In genomic region chr2:69355402-69355801, GRCm38 (mm10) we compare ENCODE assay signal across 12 mouse cellular contexts. TPM values are rescaled to one million over a fixed set of nuclear protein-coding genes. Genes with fewer than 3 reads are reported as not detected.
DNase-seq lines count a peak whose midpoint lies in the region; ATAC-seq lines count a peak whose summit lies in the region.
"Not testable (repeated sequence)": the region's sequence is repeated elsewhere in the genome, so short reads cannot be mapped to it uniquely, and the experiment has no call there.
"Had no signal": no experiment of that assay in that cellular context is flagged by ENCODE, and none has a peak within 500 bp of the region (broad histone marks: within the 10 kb centered on the region; RNA-seq: fewer than 3 reads in every experiment).

No protein-coding gene starts in this region.

- H3K9ac ChIP-seq in embryonic facial prominence, embryonic 14.5 days (ENCODE audit: low read depth, low read length); hindbrain, embryonic 12.5 days; kidney, embryonic 14.5 days (ENCODE audit: low read depth, low read length); liver, embryonic 13.5 days; neural tube, embryonic 13.5 days: not testable (repeated sequence)

- not testable (repeated sequence) for H3K36me3 ChIP-seq in embryonic facial prominence, embryonic 14.5 days (ENCODE audit: control insufficient read depth, insufficient read depth, low read length); hindbrain, embryonic 12.5 days; kidney, embryonic 14.5 days (ENCODE audit: control insufficient read depth, insufficient read depth, low read length); liver, embryonic 13.5 days; neural tube, embryonic 13.5 days

- not testable (repeated sequence) for H3K4me1 ChIP-seq in embryonic facial prominence, embryonic 14.5 days (ENCODE audit: control insufficient read depth, insufficient read depth, low read length); hindbrain, embryonic 12.5 days; kidney, embryonic 14.5 days (ENCODE audit: control insufficient read depth, insufficient read depth, low read length); liver, embryonic 13.5 days (replicated peaks); neural tube, embryonic 13.5 days (replicated peaks)

- not testable (repeated sequence) for H3K4me3 ChIP-seq in embryonic facial prominence, embryonic 14.5 days (ENCODE audit: low read depth, low read length); hindbrain, embryonic 12.5 days; kidney, embryonic 14.5 days (ENCODE audit: low read length); liver, embryonic 13.5 days (replicated peaks); neural tube, embryonic 13.5 days

- H3K27ac ChIP-seq in embryonic facial prominence, embryonic 14.5 days (replicated peaks; ENCODE audit: low read depth, low read length); hindbrain, embryonic 12.5 days; kidney, embryonic 14.5 days (ENCODE audit: low read depth, low read length); liver, embryonic 13.5 days; neural tube, embryonic 13.5 days (replicated peaks): not testable (repeated sequence)

- H3K4me2 ChIP-seq in embryonic facial prominence, embryonic 14.5 days (ENCODE audit: low read depth, low read length); hindbrain, embryonic 12.5 days (replicated peaks); kidney, embryonic 14.5 days (replicated peaks; ENCODE audit: low read depth, low read length); liver, embryonic 13.5 days; neural tube, embryonic 13.5 days: not testable (repeated sequence)

- not testable (repeated sequence) for DNase-seq in embryonic facial prominence, embryonic 14.5 days (ENCODE audit: low spot score); liver, embryonic 13.5 days

- H3K9me3 ChIP-seq in embryonic facial prominence, embryonic 14.5 days (ENCODE audit: control insufficient read depth, low read length); hindbrain, embryonic 12.5 days (replicated peaks); kidney, embryonic 14.5 days (ENCODE audit: control insufficient read depth, low read length); liver, embryonic 13.5 days (replicated peaks); neural tube, embryonic 13.5 days: not testable (repeated sequence)

- H3K27me3 ChIP-seq in embryonic facial prominence, embryonic 14.5 days (replicated peaks; ENCODE audit: control insufficient read depth, insufficient read depth, low read length); hindbrain, embryonic 12.5 days; kidney, embryonic 14.5 days (ENCODE audit: control insufficient read depth, insufficient read depth, low read length); liver, embryonic 13.5 days; neural tube, embryonic 13.5 days: not testable (repeated sequence)

- ATAC-seq in embryonic facial prominence, embryonic 14.5 days (ENCODE audit: low read depth) = peak; percentile 100
- ATAC-seq in frontal cortex, adult (ENCODE audit: low TSS enrichment) = peak; percentile 100
- peak; percentile 100 for ATAC-seq in hindbrain, embryonic 12.5 days (ENCODE audit: low FRiP score)
- ATAC-seq in kidney, embryonic 14.5 days (ENCODE audit: low FRiP score, low TSS enrichment) = peak; percentile 100
- ATAC-seq in liver, embryonic 13.5 days (ENCODE audit: low read depth) = peak; percentile 100
- ATAC-seq in megakaryocyte-erythroid progenitor cell, adult 5-6 weeks (replicated peaks; ENCODE audit: low FRiP score, low TSS enrichment, poor library complexity, severe bottlenecking) = peak; percentile 100
- ATAC-seq in neural tube, embryonic 13.5 days (ENCODE audit: low read depth) = peak; percentile 100

RNA-seq across cellular contexts. Expression of gene Abcb11, which starts 13.0 kb away (rescaled TPM):
- not detected in 2 replicates for polyA plus RNA-seq in embryonic facial prominence, embryonic 14.5 days (2014; fragmentation: Nextera tagmentation; extraction: Ambion mirVana)
- not detected in 2 replicates for polyA plus RNA-seq in hindbrain, embryonic 12.5 days (2016; fragmentation: Nextera tagmentation; extraction: Ambion mirVana)
- polyA plus RNA-seq in kidney, embryonic 14.5 days (2014; fragmentation: Nextera tagmentation; extraction: Ambion mirVana) = not detected in 2 replicates
- 2.3 and 3.0 TPM in 2 replicates for polyA plus RNA-seq in liver, embryonic 13.5 days (2015; fragmentation: Nextera tagmentation; extraction: Ambion mirVana)
- not detected in 2 replicates for total RNA-seq in megakaryocyte-erythroid progenitor cell, adult 5-6 weeks (2014; fragmentation: Nextera tagmentation)
- not detected in 2 replicates for total RNA-seq in megakaryocyte-erythroid progenitor cell, adult 5-6 weeks (2017)
- not detected in 2 replicates for polyA plus RNA-seq in neural tube, embryonic 13.5 days (2015; fragmentation: Nextera tagmentation; extraction: Ambion mirVana)
- total RNA-seq: heart, postnatal 36 days; left cerebral cortex, postnatal 25 days had no signal
- polyA plus RNA-seq: adrenal gland, adult 2 months had no signal

RNA-seq across cellular contexts. Expression of gene Dhrs9, which starts 24.8 kb away (rescaled TPM):
- 0.08 TPM in 1 of 2 replicates, not detected in the other for polyA plus RNA-seq in embryonic facial prominence, embryonic 14.5 days (2014; fragmentation: Nextera tagmentation; extraction: Ambion mirVana)
- not detected in 2 replicates for polyA plus RNA-seq in hindbrain, embryonic 12.5 days (2016; fragmentation: Nextera tagmentation; extraction: Ambion mirVana)
- polyA plus RNA-seq in kidney, embryonic 14.5 days (2014; fragmentation: Nextera tagmentation; extraction: Ambion mirVana) = not detected in 2 replicates
- 0.10 TPM in 2 replicates for polyA plus RNA-seq in liver, embryonic 13.5 days (2015; fragmentation: Nextera tagmentation; extraction: Ambion mirVana)
- 0.37 TPM in 1 of 2 replicates, not detected in the other for total RNA-seq in megakaryocyte-erythroid progenitor cell, adult 5-6 weeks (2014; fragmentation: Nextera tagmentation)
- total RNA-seq in megakaryocyte-erythroid progenitor cell, adult 5-6 weeks (2017) = 0.23 and 0.33 TPM in 2 replicates
- not detected in 2 replicates for polyA plus RNA-seq in neural tube, embryonic 13.5 days (2015; fragmentation: Nextera tagmentation; extraction: Ambion mirVana)
- total RNA-seq: CH12.LX; layer of hippocampus, postnatal 10 days had no signal
